Mouse (Mus musculus) MEL (cell line): ENCODE results near the gene Rnf220.

Experiments
- CTCF ChIP-seq, 3 experiments: IDR thresholded peaks in 2 of 3; conservative IDR thresholded peaks in 1 of 3; 2 replicates each; pipeline ENCODE4 v1.5.1; 2011 to 2012; ENCODE audit warnings: low read length in 3 of 3, low read depth in 2 of 3, mild to moderate bottlenecking in 2 of 3, improper control_type of control experiment in 1 of 3, inconsistent platforms in 1 of 3, mixed read lengths in 1 of 3, moderate library complexity in 1 of 3; ENCODE audit not compliant: control insufficient read depth in 1 of 3, insufficient read depth in 1 of 3, poor library complexity in 1 of 3, severe bottlenecking in 1 of 3
- EP300 ChIP-seq, 2 experiments: IDR thresholded peaks; 2 replicates each; pipeline ENCODE4 v1.6.1; 2011; ENCODE audit warnings: improper control_type of control experiment in 2 of 2, low read length in 2 of 2, low read depth in 1 of 2, mild to moderate bottlenecking in 1 of 2
- GABPA ChIP-seq: IDR thresholded peaks from 2 replicates; pipeline ENCODE4 v1.6.1; 2012; ENCODE audit warnings: low read depth, mild to moderate bottlenecking, inconsistent platforms, low read length, improper control_type of control experiment, moderate library complexity
- MYC ChIP-seq: IDR thresholded peaks from 2 replicates; pipeline ENCODE4 v1.6.1; 2011; ENCODE audit warnings: low read depth, mild to moderate bottlenecking, low read length, improper control_type of control experiment, moderate library complexity
- RAD21 ChIP-seq: IDR thresholded peaks from 2 replicates; pipeline ENCODE4 v1.6.1; 2011; ENCODE audit warnings: mild to moderate bottlenecking, low read depth, low read length, improper control_type of control experiment
- ZMIZ1 ChIP-seq: IDR thresholded peaks from 2 replicates; pipeline ENCODE4 v1.6.1; 2012; ENCODE audit warnings: low read depth, mild to moderate bottlenecking, inconsistent platforms, low read length, improper control_type of control experiment, moderate library complexity

GRCm38 (mm10) chr4:117317701-117318190, 179.1 kb downstream of the Rnf220 start:
- TF ChIP-seq GABPA (no peak), CTCF (IDR thresholded peaks at IDR 0.05 in 2 of 3, conservative IDR thresholded peaks at IDR 0.05 in 1 of 3; ENCODE audit: control insufficient read depth in 1 of 3, insufficient read depth in 1 of 3, low read depth in 2 of 3, low read length in 3 of 3, poor library complexity in 1 of 3, severe bottlenecking in 1 of 3) (no peak), MYC (no peak), EP300 (IDR thresholded peaks at IDR 0.05; ENCODE audit: low read depth in 1 of 2, low read length in 2 of 2) (no peak), ZMIZ1 (no peak), RAD21 (no peak)
